In genomic region chr11:54062086-54062752, GRCm38 (mm10) we compare ENCODE assay signal across 8 mouse cellular contexts. TPM values are rescaled to one million over a fixed set of nuclear protein-coding genes. Genes with fewer than 3 reads are reported as not detected.
DNase-seq lines count a peak whose midpoint lies in the region; ATAC-seq and TF ChIP-seq lines count a peak whose summit lies in the region.

No protein-coding gene starts in this region.

- no peaks in the 10 kb centered on the region for H3K36me3 ChIP-seq in kidney, adult 2 months (ENCODE audit: control insufficient read depth, insufficient read depth, low read length)
- no peaks in the 10 kb centered on the region for H3K36me3 ChIP-seq in forebrain, embryonic 13.5 days (ENCODE audit: poor library complexity, severe bottlenecking)
- H3K36me3 ChIP-seq in limb, embryonic 10.5 days: peaks cover 77% of the 10 kb centered on the region
- no peaks in the 10 kb centered on the region for H3K36me3 ChIP-seq in liver, postnatal 0 days (replicated peaks; ENCODE audit: insufficient read depth, low read length)

- ATAC-seq in forebrain, embryonic 13.5 days: no peak
- no peak for ATAC-seq in liver, postnatal 0 days

- TF ChIP-seq CTCF in kidney, adult 2 months (conservative IDR thresholded peaks at IDR 0.05; ENCODE audit: insufficient read depth, insufficient read length, low read depth, low read length): no peak
- TF ChIP-seq CTCF in liver, postnatal 0 days (IDR thresholded peaks at IDR 0.05; ENCODE audit: low read depth): no peak

- no peaks in the 10 kb centered on the region for H3K9me3 ChIP-seq in forebrain, embryonic 13.5 days (replicated peaks)
- no peaks in the 10 kb centered on the region for H3K9me3 ChIP-seq in limb, embryonic 10.5 days (replicated peaks)
- no peaks in the 10 kb centered on the region for H3K9me3 ChIP-seq in liver, postnatal 0 days (ENCODE audit: low read length)

- 46% methylated on average over 12 of the region's 12 CpGs for WGBS in kidney, adult 2 months
- 53% methylated on average over 12 of the region's 12 CpGs for WGBS in forebrain, embryonic 13.5 days
- WGBS in limb, embryonic 10.5 days: 85% methylated on average over 12 of the region's 12 CpGs
- WGBS in liver, postnatal 0 days (ENCODE audit: insufficient replicate concordance): 72% methylated on average over 12 of the region's 12 CpGs

- H3K4me1 ChIP-seq in kidney, adult 2 months (ENCODE audit: control insufficient read depth, insufficient read depth, low read length): 0 out of 2 replicates have a peak, but pooled peaks cover 4% of the 10 kb centered on the region
- peaks cover 47% of the 10 kb centered on the region for H3K4me1 ChIP-seq in forebrain, embryonic 13.5 days
- H3K4me1 ChIP-seq in limb, embryonic 10.5 days: peaks cover 89% of the 10 kb centered on the region
- no peaks in the 10 kb centered on the region for H3K4me1 ChIP-seq in liver, postnatal 0 days (ENCODE audit: insufficient read depth)

- no peak overlapping the region for H3K9ac ChIP-seq in forebrain, embryonic 13.5 days
- no peak overlapping the region for H3K9ac ChIP-seq in liver, postnatal 0 days (replicated peaks)

- H3K27me3 ChIP-seq in kidney, adult 2 months (replicated peaks; ENCODE audit: control insufficient read depth, insufficient read depth, low read length): no peaks in the 10 kb centered on the region
- no peaks in the 10 kb centered on the region; the same call in 1 of the 2 replicates for H3K27me3 ChIP-seq in forebrain, embryonic 13.5 days
- H3K27me3 ChIP-seq in limb, embryonic 10.5 days (ENCODE audit: low read depth, poor library complexity, severe bottlenecking): no peaks in the 10 kb centered on the region
- H3K27me3 ChIP-seq in liver, postnatal 0 days (ENCODE audit: insufficient read depth, low read length): peaks cover 7% of the 10 kb centered on the region; the same call in 1 of the 2 replicates

- DNase-seq in kidney, adult 2 months: peak; percentile 56
- no peak for DNase-seq in kidney, adult 9 months
- peak; percentile 90 to 96 for DNase-seq in adrenal gland, adult (ENCODE audit: inconsistent age in 2 of 2, low spot score in 1 of 2)
- peak; percentile 28 for DNase-seq in limb, embryonic 10.5 days (ENCODE audit: low spot score)
- DNase-seq in frontal cortex, adult 2 months (ENCODE audit: extremely low spot score in 1 of 2, low spot score in 1 of 2): no peak
- DNase-seq in gastrocnemius, postnatal 4 days (ENCODE audit: low spot score in 2 of 2): no peak
- DNase-seq in liver, postnatal 0 days: no peak

- H3K4me2 ChIP-seq in forebrain, embryonic 13.5 days: no peak overlapping the region
- H3K4me2 ChIP-seq in liver, postnatal 0 days (ENCODE audit: low read depth, low read length): no peak overlapping the region

- no peak for TF ChIP-seq POLR2A in kidney, adult 2 months (IDR thresholded peaks at IDR 0.05; ENCODE audit: low read depth, low read length)

- TF ChIP-seq EP300 in liver, postnatal 0 days (IDR thresholded peaks at IDR 0.05; ENCODE audit: low read depth): no peak

- H3K4me3 ChIP-seq in kidney, adult 2 months (ENCODE audit: insufficient read depth, low read depth, low read length): no peak overlapping the region
- no peak overlapping the region for H3K4me3 ChIP-seq in forebrain, embryonic 13.5 days
- H3K4me3 ChIP-seq in limb, embryonic 10.5 days: no peak overlapping the region
- H3K4me3 ChIP-seq in liver, postnatal 0 days (ENCODE audit: low read depth, low read length): no peak overlapping the region

- H3K27ac ChIP-seq in kidney, adult 2 months (ENCODE audit: insufficient read depth, low read depth, low read length): peak overlapping the region; percentile 10; the same call in 1 of the 2 replicates
- peak overlapping the region; percentile 68 for H3K27ac ChIP-seq in forebrain, embryonic 13.5 days
- peak overlapping the region; percentile 90; the same call in 1 of the 2 replicates for H3K27ac ChIP-seq in limb, embryonic 10.5 days
- H3K27ac ChIP-seq in liver, postnatal 0 days (ENCODE audit: low read depth): no peak overlapping the region

RNA-seq across cellular contexts. Expression of gene Pdlim4, which starts 6.6 kb away (rescaled TPM):
- 13.0 and 15.2 TPM in 2 replicates for polyA plus RNA-seq in kidney, adult 2 months (2012; rRNA removed)
- 36.2 and 38.3 TPM in 2 replicates for polyA plus RNA-seq in forebrain, embryonic 13.5 days (2015; fragmentation: Nextera tagmentation; extraction: Ambion mirVana)
- 160 and 171 TPM in 2 replicates for polyA plus RNA-seq in limb, embryonic 10.5 days (2016; fragmentation: Nextera tagmentation; extraction: Ambion mirVana)
- polyA plus RNA-seq in frontal cortex, adult 2 months (2012; rRNA removed): 22.6 and 24.7 TPM in 2 replicates
- total RNA-seq in gastrocnemius, postnatal 4 days (2021): 10 to 100 TPM; 65.2 to 67.1 TPM
- 4.0 TPM in 2 replicates for polyA plus RNA-seq in liver, postnatal 0 days (2015; fragmentation: Nextera tagmentation; extraction: Ambion mirVana)

RNA-seq across cellular contexts. Expression of gene Slc22a4, which starts 34.3 kb away (rescaled TPM):
- polyA plus RNA-seq in kidney, adult 2 months (2012; rRNA removed): 46.7 and 56.8 TPM in 2 replicates
- polyA plus RNA-seq in forebrain, embryonic 13.5 days (2015; fragmentation: Nextera tagmentation; extraction: Ambion mirVana): 0.21 and 0.74 TPM in 2 replicates
- 1.1 TPM in 2 replicates for polyA plus RNA-seq in limb, embryonic 10.5 days (2016; fragmentation: Nextera tagmentation; extraction: Ambion mirVana)
- 6.6 and 8.9 TPM in 2 replicates for polyA plus RNA-seq in frontal cortex, adult 2 months (2012; rRNA removed)
- 1 to 10 TPM in 1 of 2 experiments, under 1 TPM in 1; 0.83 to 1.1 TPM for total RNA-seq in gastrocnemius, postnatal 4 days (2021)
- 12.9 and 13.4 TPM in 2 replicates for polyA plus RNA-seq in liver, postnatal 0 days (2015; fragmentation: Nextera tagmentation; extraction: Ambion mirVana)

RNA-seq across cellular contexts. Expression of gene P4ha2, which starts 37.7 kb away (rescaled TPM):
- 17.9 and 23.4 TPM in 2 replicates for polyA plus RNA-seq in kidney, adult 2 months (2012; rRNA removed)
- polyA plus RNA-seq in forebrain, embryonic 13.5 days (2015; fragmentation: Nextera tagmentation; extraction: Ambion mirVana): 5.5 and 5.6 TPM in 2 replicates
- 35.6 and 38.7 TPM in 2 replicates for polyA plus RNA-seq in limb, embryonic 10.5 days (2016; fragmentation: Nextera tagmentation; extraction: Ambion mirVana)
- polyA plus RNA-seq in frontal cortex, adult 2 months (2012; rRNA removed): 20.5 and 27.1 TPM in 2 replicates
- total RNA-seq in gastrocnemius, postnatal 4 days (2021): 10 to 100 TPM; 37.1 to 40.3 TPM
- polyA plus RNA-seq in liver, postnatal 0 days (2015; fragmentation: Nextera tagmentation; extraction: Ambion mirVana): 2.4 and 2.7 TPM in 2 replicates

Comparison
In these comparisons a context has a peak if more than half of its experiments do, and no peak if none do; other contexts are left out.
1. DNase-seq: peak in kidney, adult 2 months (single experiment), adrenal gland, adult (2 of 2) and limb, embryonic 10.5 days (single experiment); none in kidney, adult 9 months (single experiment), frontal cortex, adult 2 months (0 of 2), gastrocnemius, postnatal 4 days (0 of 2) and liver, postnatal 0 days (single experiment).